Comparison of ENCODE assay signal across 8 mouse cellular contexts in genomic region chr8:45358132-45358918, GRCm38 (mm10). TPM values are rescaled to one million over a fixed set of nuclear protein-coding genes. Genes with fewer than 3 reads are reported as not detected.
DNase-seq lines count a peak whose midpoint lies in the region; ATAC-seq lines count a peak whose summit lies in the region.

No protein-coding gene starts in this region.

- intact Hi-C loops in heart, postnatal 14 days (cut with DNase I): no loop called here

- peak overlapping the region; percentile 50 for H3K4me3 ChIP-seq in forebrain, embryonic 14.5 days (ENCODE audit: low read depth, low read length)
- peak overlapping the region; percentile 70 for H3K4me3 ChIP-seq in lung, embryonic 15.5 days

- no peaks in the 10 kb centered on the region for H3K36me3 ChIP-seq in forebrain, embryonic 14.5 days (ENCODE audit: control insufficient read depth, insufficient read depth, low read length)
- no peaks in the 10 kb centered on the region for H3K36me3 ChIP-seq in lung, embryonic 15.5 days

- DNase-seq in Muller cell, postnatal 12 days (ENCODE audit: inconsistent ontology term): peak; percentile 74
- DNase-seq in cerebellum, adult 11 months: peak; percentile 32
- DNase-seq in forebrain, embryonic 14.5 days (ENCODE audit: low spot score): peak; percentile 76
- DNase-seq in heart, postnatal 14 days: peak; percentile 41 to 53
- DNase-seq in kidney, postnatal 4 days: peak; percentile 72 to 79
- peak; percentile 42 for DNase-seq in right cerebral cortex, adult 18-20 months
- no peak for DNase-seq in thymus, postnatal 0 days (ENCODE audit: low spot score)

- peak; percentile 85 for ATAC-seq in forebrain, embryonic 14.5 days
- ATAC-seq in lung, embryonic 15.5 days (ENCODE audit: borderline replicate concordance, extremely low read depth, low FRiP score, low TSS enrichment): peak; percentile 86

- no peaks in the 10 kb centered on the region for H3K4me1 ChIP-seq in forebrain, embryonic 14.5 days (ENCODE audit: control insufficient read depth, insufficient read depth, low read length)
- H3K4me1 ChIP-seq in lung, embryonic 15.5 days: peaks cover 7% of the 10 kb centered on the region; the same call in 1 of the 2 replicates

- no peak overlapping the region for H3K27ac ChIP-seq in forebrain, embryonic 14.5 days (ENCODE audit: low read depth, low read length)
- peak overlapping the region; percentile 56; the same call in 1 of the 2 replicates for H3K27ac ChIP-seq in lung, embryonic 15.5 days

- no peaks in the 10 kb centered on the region for H3K27me3 ChIP-seq in forebrain, embryonic 14.5 days (replicated peaks; ENCODE audit: control insufficient read depth, insufficient read depth, low read length)
- H3K27me3 ChIP-seq in lung, embryonic 15.5 days: no peaks in the 10 kb centered on the region

- WGBS in forebrain, embryonic 14.5 days: 2% methylated on average over 49 of the region's 49 CpGs
- WGBS in lung, embryonic 15.5 days: 3% methylated on average over 49 of the region's 49 CpGs

- H3K4me2 ChIP-seq in forebrain, embryonic 14.5 days (ENCODE audit: low read length): peak overlapping the region; percentile 70
- H3K4me2 ChIP-seq in lung, embryonic 15.5 days: peak overlapping the region; percentile 93

- peak overlapping the region; percentile 71 for H3K9ac ChIP-seq in forebrain, embryonic 14.5 days (ENCODE audit: low read length)
- peak overlapping the region; percentile 68 for H3K9ac ChIP-seq in lung, embryonic 15.5 days

- no peaks in the 10 kb centered on the region for H3K9me3 ChIP-seq in forebrain, embryonic 14.5 days (replicated peaks; ENCODE audit: control insufficient read depth, low read length)
- H3K9me3 ChIP-seq in lung, embryonic 15.5 days: no peaks in the 10 kb centered on the region

RNA-seq across cellular contexts. Expression of gene Fam149a, which starts 23.8 kb away (rescaled TPM):
- 4.0 and 5.4 TPM in 2 replicates for polyA plus RNA-seq in forebrain, embryonic 14.5 days (2014; fragmentation: Nextera tagmentation; extraction: Ambion mirVana)
- total RNA-seq in heart, postnatal 14 days (2021): 1 to 10 TPM; 3.3 to 3.7 TPM
- 11.4 and 13.8 TPM in 2 replicates for polyA plus RNA-seq in lung, embryonic 15.5 days (2015; fragmentation: Nextera tagmentation; extraction: Ambion mirVana)
- 1.1 and 1.3 TPM in 2 replicates for polyA plus RNA-seq in thymus, postnatal 0 days (2015; fragmentation: Nextera tagmentation; extraction: Ambion mirVana)

RNA-seq across cellular contexts. Expression of gene Cyp4v3, which starts 25.3 kb away (rescaled TPM):
- polyA plus RNA-seq in forebrain, embryonic 14.5 days (2014; fragmentation: Nextera tagmentation; extraction: Ambion mirVana): 0.70 and 1.1 TPM in 2 replicates
- 1 to 10 TPM; 1.3 to 2.4 TPM for total RNA-seq in heart, postnatal 14 days (2021)
- 1.0 and 1.3 TPM in 2 replicates for polyA plus RNA-seq in lung, embryonic 15.5 days (2015; fragmentation: Nextera tagmentation; extraction: Ambion mirVana)
- polyA plus RNA-seq in thymus, postnatal 0 days (2015; fragmentation: Nextera tagmentation; extraction: Ambion mirVana): 1.8 and 2.0 TPM in 2 replicates

RNA-seq across cellular contexts. Expression of gene Gm45753, which starts 50.1 kb away (rescaled TPM):
- not detected in 2 replicates for polyA plus RNA-seq in forebrain, embryonic 14.5 days (2014; fragmentation: Nextera tagmentation; extraction: Ambion mirVana)
- total RNA-seq in heart, postnatal 14 days (2021): not detected
- 0.21 TPM in 1 of 2 replicates, not detected in the other for polyA plus RNA-seq in lung, embryonic 15.5 days (2015; fragmentation: Nextera tagmentation; extraction: Ambion mirVana)
- polyA plus RNA-seq in thymus, postnatal 0 days (2015; fragmentation: Nextera tagmentation; extraction: Ambion mirVana): not detected in 2 replicates

RNA-seq across cellular contexts. Expression of gene Tlr3, which starts 52.6 kb away (rescaled TPM):
- 1.4 and 1.6 TPM in 2 replicates for polyA plus RNA-seq in forebrain, embryonic 14.5 days (2014; fragmentation: Nextera tagmentation; extraction: Ambion mirVana)
- 1 to 10 TPM; 5.8 to 6.7 TPM for total RNA-seq in heart, postnatal 14 days (2021)
- 2.3 and 3.5 TPM in 2 replicates for polyA plus RNA-seq in lung, embryonic 15.5 days (2015; fragmentation: Nextera tagmentation; extraction: Ambion mirVana)
- polyA plus RNA-seq in thymus, postnatal 0 days (2015; fragmentation: Nextera tagmentation; extraction: Ambion mirVana): 1.5 and 1.8 TPM in 2 replicates
